Mouse (Mus musculus) adrenal gland, postnatal 36 days (tissue): ENCODE results near the gene Tnfaip1. TPM values are rescaled to one million over a fixed set of nuclear protein-coding genes. Genes with fewer than 3 reads are reported as not detected.
A peak's percentile ranks its signal among the peaks of the same experiment; 100 is the strongest.

ENCODE experiments used
- DNase-seq, 2 experiments: peaks; one replicate each; pipeline ENCODE4 v3.0.0; 2021; ENCODE audit warnings: mixed read lengths in 1 of 2
- total RNA-seq, 2 experiments: library from RNA; stranded (reverse); gene quantifications; 2 replicates each; pipeline ENCODE4 v1.2.3; 2021

Gene Tnfaip1
- total RNA-seq, 2 experiments from 2014 or later: 45.0 to 45.3 TPM

DNA sequence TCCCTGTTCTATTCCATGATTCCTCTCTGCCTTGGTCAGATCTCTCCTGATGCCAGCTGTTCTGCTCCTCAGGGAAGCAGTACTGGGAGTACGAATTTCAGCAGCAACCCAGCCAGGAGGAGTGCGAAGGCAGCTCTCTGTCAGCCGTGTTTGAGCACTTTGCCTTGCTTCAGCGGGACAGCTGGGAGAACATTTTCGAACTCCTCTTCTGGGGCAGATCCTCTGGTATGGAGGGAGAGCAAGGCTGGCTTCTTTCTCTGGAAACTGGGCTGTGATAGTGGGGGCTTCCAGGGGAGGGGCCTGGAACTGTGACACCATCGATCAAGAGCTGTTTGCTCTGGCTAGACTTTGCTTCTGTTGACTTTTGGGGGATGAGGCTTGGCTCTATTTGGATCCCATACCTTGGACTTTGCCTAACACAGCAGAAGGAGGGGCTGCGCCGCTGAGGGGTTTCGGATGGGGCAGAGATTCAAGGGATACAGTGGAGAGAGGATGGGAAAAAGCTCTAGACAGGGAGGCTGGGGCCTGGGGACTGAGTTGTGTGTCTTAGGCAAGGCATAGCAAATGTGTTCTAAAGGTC lies 35.4 kb downstream of the Tnfaip1 start:
- no peak for DNase-seq

DNA sequence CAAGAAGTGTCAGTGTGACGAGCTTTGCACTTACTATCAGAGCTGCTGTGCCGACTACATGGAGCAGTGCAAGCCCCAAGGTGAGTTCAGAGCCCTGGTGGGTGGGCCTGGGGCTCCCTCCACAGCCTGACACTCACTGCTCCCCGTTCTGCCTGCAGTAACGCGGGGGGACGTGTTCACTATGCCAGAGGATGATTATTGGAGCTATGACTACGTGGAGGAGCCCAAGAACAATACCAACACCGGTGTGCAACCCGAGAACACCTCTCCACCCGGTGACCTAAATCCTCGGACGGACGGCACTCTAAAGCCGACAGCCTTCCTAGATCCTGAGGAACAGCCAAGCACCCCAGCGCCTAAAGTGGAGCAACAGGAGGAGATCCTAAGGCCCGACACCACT lies 36.6 kb downstream of the Tnfaip1 start:
- no peak for DNase-seq

DNA sequence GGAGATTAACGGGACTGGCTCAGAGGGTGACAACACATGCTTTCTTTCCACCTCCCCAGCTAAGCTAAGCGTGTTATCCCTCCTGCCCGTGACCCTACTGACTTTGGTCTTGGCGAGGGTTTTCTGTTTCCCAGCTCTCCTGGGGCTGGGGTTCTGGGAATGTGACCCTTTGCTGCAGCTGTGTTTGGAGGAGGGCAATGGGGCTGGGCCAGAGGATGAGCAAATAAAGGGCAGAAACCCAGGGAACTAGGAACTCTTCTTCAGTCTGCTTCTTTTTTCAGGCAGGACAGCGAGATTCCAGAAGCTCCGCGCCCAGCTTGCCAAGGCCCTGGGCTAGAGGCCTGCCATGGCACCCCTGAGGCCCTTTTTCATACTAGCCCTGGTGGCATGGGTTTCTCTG lies 37.1 kb downstream of the Tnfaip1 start, which contains the start of gene Vtn:
TSS of gene Vtn (plus strand) at position 88 of the 400 bp plus-strand sequence.
- no peak for DNase-seq

DNA sequence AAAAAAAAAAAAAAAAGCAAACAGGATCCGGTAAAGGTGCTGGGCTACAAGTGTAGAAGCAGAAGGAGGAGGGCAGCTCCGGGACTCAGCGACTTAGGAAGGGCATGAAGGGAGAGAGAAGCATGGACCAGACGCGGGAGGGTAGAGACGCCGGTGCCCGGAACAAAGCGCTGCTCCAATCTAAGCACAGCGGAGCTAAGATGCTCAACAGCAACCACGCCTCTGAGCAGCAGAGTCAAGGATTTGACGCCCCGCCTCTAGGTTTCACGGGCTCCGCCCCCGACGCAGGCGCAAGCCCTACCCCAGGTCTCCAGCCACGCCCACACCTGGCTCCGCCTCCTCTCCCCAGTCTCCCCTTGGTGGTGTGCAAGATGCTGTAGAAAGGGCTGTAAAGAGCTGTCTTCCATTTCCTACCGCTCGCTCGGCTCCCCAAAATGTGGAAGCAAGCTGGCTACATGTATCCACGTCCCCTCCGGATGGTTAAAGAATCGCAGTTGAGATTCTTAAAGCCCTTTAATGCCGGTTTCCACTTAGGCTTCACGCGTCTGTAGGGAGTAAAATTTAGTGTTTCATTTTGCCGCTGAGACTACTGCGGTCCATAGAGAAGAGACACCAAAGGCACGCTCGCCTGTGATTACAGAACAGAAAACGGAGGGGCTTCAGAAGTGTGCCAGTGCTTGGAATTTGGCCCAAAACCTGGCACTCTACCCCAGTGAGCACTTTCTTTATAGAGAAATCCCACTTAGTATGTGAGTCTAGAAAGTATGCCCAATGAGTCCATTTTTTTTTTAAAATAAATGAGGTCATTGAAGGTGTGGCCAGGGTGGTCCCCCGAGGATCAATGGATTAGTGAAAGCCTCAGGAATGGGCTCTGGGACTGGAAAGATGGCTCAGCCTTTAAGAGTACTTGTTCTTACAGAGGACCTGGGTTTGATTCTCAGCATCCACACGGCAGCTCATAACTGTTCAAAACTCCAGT lies 38.3 kb downstream of the Tnfaip1 start, which contains the start of gene Sarm1:
TSS of gene Sarm1 (minus strand) at position 211 of the 979 bp plus-strand sequence.
- DNase-seq: peak; percentile 95 to 98

DNA sequence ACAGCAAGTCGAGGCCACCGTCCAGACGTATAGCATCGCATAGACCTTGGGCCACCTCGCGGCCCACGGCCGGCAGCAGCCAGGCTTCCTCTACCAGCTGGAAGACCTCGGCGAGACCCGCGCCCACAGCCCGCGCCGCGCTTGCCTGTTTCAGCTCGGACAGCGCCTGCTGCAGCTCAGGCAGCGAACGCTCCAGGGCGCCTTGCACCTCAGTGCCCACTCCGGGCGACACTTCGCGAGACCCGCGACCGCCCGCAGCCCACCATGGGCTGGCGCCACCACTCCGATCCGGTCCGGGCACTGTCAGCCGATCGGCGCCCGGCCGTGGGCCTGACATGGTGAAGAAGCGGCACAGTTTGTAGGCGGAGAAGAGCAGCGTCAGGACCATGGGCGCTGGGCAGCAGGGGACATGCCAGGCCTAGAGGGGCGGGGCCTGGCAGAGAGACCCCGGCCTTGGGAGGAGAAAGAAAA lies 39.0 kb downstream of the Tnfaip1 start:
- peak; percentile 35 to 59 for DNase-seq

DNA sequence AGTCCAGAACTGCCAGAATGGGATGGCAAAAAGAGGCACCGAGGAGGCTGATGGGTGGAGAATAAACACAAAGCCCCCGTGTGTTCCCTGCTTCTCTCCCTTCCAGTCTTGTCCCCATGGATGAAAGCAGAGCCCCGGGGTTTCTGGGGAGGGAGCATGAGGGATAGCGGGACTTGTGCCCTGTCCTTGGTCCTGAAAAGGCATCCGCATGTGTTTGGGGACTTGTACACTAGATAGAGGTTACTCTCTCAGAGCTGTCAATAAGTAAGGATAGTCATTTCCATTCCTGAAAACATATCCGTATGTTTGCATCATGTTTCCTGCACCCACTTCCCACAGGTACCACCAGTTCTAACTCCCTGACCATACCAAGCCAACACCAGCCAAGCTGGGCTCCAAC lies 40.2 kb downstream of the Tnfaip1 start:
- DNase-seq: peak; percentile 55 to 63

DNA sequence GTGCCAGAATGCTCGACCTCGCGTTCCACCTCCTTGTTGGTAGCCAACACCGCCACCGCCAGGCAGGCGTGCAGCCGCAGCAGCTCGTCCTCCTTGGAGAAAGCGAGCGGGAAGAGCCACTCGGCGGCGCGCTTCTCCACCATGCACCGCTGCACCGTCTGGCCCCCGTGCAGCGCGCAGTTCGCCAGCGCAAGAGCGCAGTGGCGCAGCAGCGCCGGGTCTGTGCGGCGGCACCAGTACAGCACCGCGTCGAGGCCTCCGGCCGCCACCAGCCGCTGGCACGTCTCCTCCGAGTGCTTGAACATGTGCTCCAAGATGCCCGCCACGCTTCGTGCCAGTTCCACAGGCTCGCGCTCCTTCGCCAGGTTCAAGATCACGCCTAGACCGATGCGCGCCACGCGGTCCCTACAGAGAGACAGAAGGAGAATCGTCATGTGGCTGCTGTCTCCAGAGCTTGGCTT lies 45.3 kb downstream of the Tnfaip1 start:
- DNase-seq: peak; percentile 67 to 70

DNA sequence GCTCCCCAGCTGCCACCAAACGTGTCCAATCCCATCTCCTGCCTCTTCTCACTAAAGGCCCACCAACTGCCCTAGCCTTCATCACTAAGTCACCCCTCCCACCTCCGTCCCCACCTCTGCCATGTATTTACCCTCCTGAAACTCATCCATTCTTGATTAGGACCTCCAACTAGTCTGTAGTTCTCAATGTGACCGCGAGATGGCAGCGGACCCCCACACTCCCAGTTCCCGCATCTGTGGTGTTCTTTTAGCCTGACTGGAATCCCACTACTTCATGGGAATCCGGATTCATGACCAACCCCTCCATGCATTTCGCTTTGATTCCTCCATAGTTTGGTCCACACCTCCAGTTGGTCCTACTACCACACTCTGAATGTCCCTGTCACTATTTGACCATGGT lies 48.0 kb downstream of the Tnfaip1 start:
- peak; percentile 74 to 78 for DNase-seq

DNA sequence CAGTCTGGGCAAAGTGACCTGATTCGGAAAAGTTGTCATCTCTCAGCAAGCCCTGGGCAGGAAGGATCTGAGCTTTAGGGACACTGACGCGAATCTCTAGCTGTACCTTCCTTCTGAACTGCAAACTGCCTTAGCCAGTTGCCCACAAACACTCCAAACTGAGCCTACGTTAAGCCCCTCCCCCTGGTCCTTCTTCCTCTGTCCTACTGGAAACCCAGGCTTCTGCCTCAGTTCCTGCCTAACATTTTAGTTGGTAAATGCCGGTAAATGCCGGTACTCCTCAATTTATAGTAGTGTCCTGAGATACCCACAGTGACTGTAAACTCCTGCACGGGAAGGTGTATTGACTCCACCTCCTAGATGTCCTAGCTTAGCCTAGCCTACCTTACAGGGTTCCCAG lies 52.5 kb downstream of the Tnfaip1 start:
- no peak for DNase-seq

DNA sequence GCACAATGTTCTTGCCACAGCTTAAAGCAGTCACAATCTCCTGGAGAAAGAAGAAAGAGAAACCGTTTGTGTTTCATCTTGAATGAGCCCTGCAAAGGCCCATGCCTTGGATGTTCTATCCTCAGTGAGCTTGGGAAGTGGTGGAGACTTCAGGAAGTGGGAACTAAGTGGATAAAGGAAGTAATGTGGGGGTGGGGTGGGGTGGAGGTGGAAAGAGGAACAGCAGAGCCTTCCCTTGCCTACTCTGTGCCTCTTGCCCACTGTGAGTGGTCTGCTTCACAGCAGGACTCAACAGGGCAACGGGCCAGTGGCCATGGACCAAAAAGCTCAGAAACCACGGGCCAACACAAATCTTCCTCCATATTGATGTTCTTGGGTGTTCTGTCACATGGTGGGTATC lies 60.8 kb downstream of the Tnfaip1 start:
- no peak for DNase-seq

Other genes starting within 250 kb of the Tnfaip1 start
- gene BC030499, start 245.5 kb downstream of the Tnfaip1 start, total RNA-seq: 1 to 10 TPM in 1 of 2 experiments, under 1 TPM in 1; 0.99 to 1.3 TPM
- 1 to 10 TPM; 4.1 to 4.3 TPM for gene Spag5, start 234.8 kb downstream of the Tnfaip1 start, total RNA-seq
- gene Aldoc, start 213.4 kb downstream of the Tnfaip1 start, total RNA-seq: 10 to 100 TPM; 11.7 to 21.6 TPM
- gene Pigs, start 207.9 kb downstream of the Tnfaip1 start, total RNA-seq: 10 to 100 TPM; 54.0 to 57.7 TPM
- 10 to 100 TPM; 32.8 to 37.3 TPM for gene Unc119, start 192.8 kb downstream of the Tnfaip1 start, total RNA-seq
- under 1 TPM in 1 of 2 experiments, not detected in 1; 0.30 TPM for gene Foxn1, start 149.8 kb downstream of the Tnfaip1 start, total RNA-seq
- gene Slc13a2, start 114.1 kb downstream of the Tnfaip1 start, total RNA-seq: not detected
- gene Slc46a1, start 70.6 kb downstream of the Tnfaip1 start, total RNA-seq: 10 to 100 TPM; 31.9 to 40.0 TPM
- 1 to 10 TPM; 4.5 to 5.9 TPM for gene Sarm1, start 38.6 kb downstream of the Tnfaip1 start, total RNA-seq
- gene Vtn, start 37.2 kb downstream of the Tnfaip1 start, total RNA-seq: 1 to 10 TPM; 1.6 to 3.2 TPM
- gene Sebox, start 32.9 kb downstream of the Tnfaip1 start, total RNA-seq: not detected
- gene Tmem199, start 24.2 kb downstream of the Tnfaip1 start, total RNA-seq: 10 to 100 TPM; 27.3 to 36.0 TPM
- 100 to 1,000 TPM; 149 to 156 TPM for gene Poldip2, start 24.1 kb downstream of the Tnfaip1 start, total RNA-seq
- gene Ift20, start within 50 bp of the Tnfaip1 start, total RNA-seq: 100 to 1,000 TPM in 1 of 2 experiments, 10 to 100 TPM in 1; 94.3 to 106 TPM
- 10 to 100 TPM; 37.8 to 59.8 TPM for gene Tmem97, start 14.4 kb upstream of the Tnfaip1 start, total RNA-seq
- gene Nlk, start 161.0 kb upstream of the Tnfaip1 start, total RNA-seq: 10 to 100 TPM; 48.6 to 53.6 TPM
- 10 to 100 TPM; 43.4 to 69.7 TPM for gene Ccnq, start 215.4 kb upstream of the Tnfaip1 start, total RNA-seq